Mouse (Mus musculus): ENCODE measurements around the gene Avil. TPM values are rescaled to one million over a fixed set of nuclear protein-coding genes. Genes with fewer than 3 reads are reported as not detected.

Avil gene
- polyA plus RNA-seq, 1 experiment, result 0.30 TPM

DNA sequence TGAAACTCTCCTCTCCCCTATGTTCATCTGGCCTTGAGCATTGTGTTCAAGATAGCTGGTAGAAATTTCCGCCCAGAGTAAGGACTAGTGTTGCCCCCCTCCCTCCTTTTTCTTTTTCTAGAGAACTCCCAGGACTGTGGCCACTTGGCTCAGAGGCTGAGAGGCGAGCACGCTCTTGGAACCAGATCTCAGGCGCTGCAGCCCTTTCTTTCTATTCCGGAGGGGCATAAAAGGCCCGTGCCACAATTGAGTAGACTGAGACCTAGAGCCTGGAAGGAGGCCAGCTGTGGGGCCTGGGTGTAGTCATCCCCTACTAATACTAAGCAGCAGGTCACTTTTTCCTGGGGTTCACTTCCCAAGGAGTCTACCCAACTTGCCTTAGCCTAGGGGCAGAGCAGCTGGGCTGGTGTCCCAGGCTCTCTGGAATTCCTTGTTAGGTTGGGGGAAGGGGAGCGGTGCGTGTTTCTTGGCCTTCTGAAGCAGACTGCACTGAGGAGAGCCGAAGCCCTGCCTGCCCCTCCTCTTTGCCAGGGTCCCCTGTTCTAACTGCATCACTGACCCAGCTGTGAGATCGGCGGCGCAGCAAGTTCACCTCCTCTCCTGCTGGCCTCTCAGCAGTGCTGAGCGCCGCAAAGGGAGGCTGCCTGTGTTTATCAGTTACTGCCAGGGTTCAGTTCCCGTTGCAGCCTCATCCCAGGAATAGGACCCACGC lies 20.1 kb upstream of the Avil start:
- Histone ChIP-seq H3K4me3 (replicated peaks; ENCODE audit: extremely low read depth, low read depth, low read length) (peak overlapping the region; percentile 85), H3K4me1 (ENCODE audit: control insufficient read depth, insufficient read depth, low read length) (peaks cover 39% of the 10 kb centered on the region)
- WGBS, result 5% methylated on average over 16 of the region's 16 CpGs
- DNase-seq, result peak; percentile 55
- TF ChIP-seq CTCF (IDR thresholded peaks at IDR 0.05; ENCODE audit: insufficient read depth, low read length) (no peak), POLR2A (IDR thresholded peaks at IDR 0.05; ENCODE audit: borderline replicate concordance, extremely low read depth, low read depth, low read length) (0 out of 2 replicates have a peak, but pooled peaks have one; percentile 12)

GRCm38 (mm10) chr10:126980933-126981530 lies 19.5 kb upstream of the Avil start:
- 0 out of 2 replicates have a peak, but pooled peaks have one; percentile 1 for TF ChIP-seq POLR2A (IDR thresholded peaks at IDR 0.05; ENCODE audit: borderline replicate concordance, extremely low read depth, low read depth, low read length)
- no peak for TF ChIP-seq CTCF (IDR thresholded peaks at IDR 0.05; ENCODE audit: insufficient read depth, low read length)
- H3K4me3 ChIP-seq (replicated peaks; ENCODE audit: extremely low read depth, low read depth, low read length), result peak overlapping the region; percentile 85
- DNase-seq, result no peak
- H3K4me1 ChIP-seq (ENCODE audit: control insufficient read depth, insufficient read depth, low read length), result peaks cover 44% of the 10 kb centered on the region
- WGBS, result 11% methylated on average over 11 of the region's 11 CpGs

DNA sequence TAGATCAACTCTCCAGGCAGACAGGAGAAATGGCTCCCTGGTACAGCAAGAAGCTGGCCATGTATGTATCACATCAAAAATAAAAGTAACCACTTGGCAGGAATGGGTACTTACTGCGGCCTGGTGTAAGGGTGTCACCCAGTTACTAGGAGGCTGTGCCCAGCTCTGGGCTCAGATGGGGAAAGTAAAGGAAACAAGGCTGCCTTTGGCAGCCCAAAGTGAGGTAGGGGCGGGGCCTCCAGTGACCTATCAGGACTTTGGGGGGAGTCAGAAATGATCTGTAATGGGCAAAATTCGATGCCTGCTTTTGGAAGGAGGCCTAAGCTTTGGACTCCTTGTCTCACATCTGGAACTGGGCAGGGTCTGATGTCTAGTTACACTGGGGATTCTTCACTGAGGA lies 18.8 kb upstream of the Avil start:
- TF ChIP-seq POLR2A (IDR thresholded peaks at IDR 0.05; ENCODE audit: borderline replicate concordance, extremely low read depth, low read depth, low read length), result peak; percentile 18; the same call in 1 of the 2 replicates
- no peak for TF ChIP-seq CTCF (IDR thresholded peaks at IDR 0.05; ENCODE audit: insufficient read depth, low read length)
- DNase-seq, result no peak
- peak overlapping the region; percentile 29 for H3K4me3 ChIP-seq (replicated peaks; ENCODE audit: extremely low read depth, low read depth, low read length)
- WGBS, result 19% methylated on average over 3 of the region's 3 CpGs
- peaks cover 48% of the 10 kb centered on the region for H3K4me1 ChIP-seq (ENCODE audit: control insufficient read depth, insufficient read depth, low read length)

DNA sequence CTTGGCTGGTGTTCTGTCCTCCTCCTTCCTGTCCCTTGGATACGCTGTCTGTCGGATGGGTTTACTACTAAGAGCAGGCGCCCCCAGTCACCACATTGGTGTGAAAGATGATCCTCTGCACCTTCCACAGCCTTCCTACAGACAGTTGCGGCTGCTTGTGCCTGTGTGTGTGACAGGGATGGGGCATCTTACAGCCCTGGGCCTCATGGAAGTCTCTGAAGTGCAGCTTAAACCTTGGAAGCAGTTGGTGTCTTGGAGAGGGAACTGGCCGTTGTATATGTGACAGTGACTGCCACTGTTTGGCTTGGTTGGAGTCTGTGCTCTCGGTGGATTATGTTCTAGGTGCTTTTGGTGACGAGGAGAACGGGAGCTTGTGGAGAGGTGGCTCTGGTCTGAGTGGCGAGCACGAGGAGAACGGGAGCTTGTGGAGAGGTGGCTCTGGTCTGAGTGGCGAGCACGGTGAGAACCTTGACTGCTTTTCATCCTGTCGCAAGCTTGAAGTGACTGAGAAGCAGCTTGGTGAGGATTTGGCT lies 17.2 kb upstream of the Avil start:
- DNase-seq, result no peak
- TF ChIP-seq POLR2A (IDR thresholded peaks at IDR 0.05; ENCODE audit: borderline replicate concordance, extremely low read depth, low read depth, low read length), result no peak
- TF ChIP-seq CTCF (IDR thresholded peaks at IDR 0.05; ENCODE audit: insufficient read depth, low read length), result no peak
- WGBS, result 12% methylated on average over 14 of the region's 14 CpGs
- Histone ChIP-seq H3K4me3 (replicated peaks; ENCODE audit: extremely low read depth, low read depth, low read length) (peak overlapping the region; percentile 37), H3K4me1 (ENCODE audit: control insufficient read depth, insufficient read depth, low read length) (peaks cover 61% of the 10 kb centered on the region)

- no peak for DNase-seq
- H3K4me3 ChIP-seq (replicated peaks; ENCODE audit: extremely low read depth, low read depth, low read length), result no peak overlapping the region
These were observed 16.1 kb upstream of the Avil start for GRCm38 (mm10) chr10:126984189-126985004.

DNA sequence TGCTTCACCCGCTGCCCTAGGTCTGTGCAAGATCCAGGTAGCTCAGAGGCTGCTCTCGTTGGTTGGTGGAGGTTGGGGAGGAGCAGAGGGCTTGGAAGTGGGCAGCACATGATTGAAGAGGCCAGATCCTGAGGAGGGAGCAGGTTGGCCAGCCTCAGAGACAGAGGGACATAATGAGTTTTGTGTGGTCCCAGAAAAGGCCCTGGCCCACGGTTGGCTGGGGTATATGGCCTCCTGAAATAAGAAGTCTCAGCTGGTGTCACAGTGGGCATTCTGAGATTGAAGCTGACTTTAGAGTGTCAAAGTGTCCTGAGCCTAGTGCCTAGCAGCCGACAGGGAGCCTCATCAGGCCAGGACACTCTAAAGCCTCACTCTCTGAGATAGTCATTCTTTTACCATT lies 15.4 kb upstream of the Avil start:
- Histone ChIP-seq H3K4me3 (replicated peaks; ENCODE audit: extremely low read depth, low read depth, low read length) (no peak overlapping the region), H3K4me1 (ENCODE audit: control insufficient read depth, insufficient read depth, low read length) (peaks cover 70% of the 10 kb centered on the region)
- DNase-seq, result no peak
- WGBS, result 39% methylated on average over 4 of the region's 4 CpGs
- TF ChIP-seq CTCF (IDR thresholded peaks at IDR 0.05; ENCODE audit: insufficient read depth, low read length) (no peak), POLR2A (IDR thresholded peaks at IDR 0.05; ENCODE audit: borderline replicate concordance, extremely low read depth, low read depth, low read length) (no peak)

More at GRCm38 (mm10) chr10:126984189-126985004, 16.1 kb upstream of the Avil start:
- WGBS, result 9% methylated on average over 5 of the region's 5 CpGs
- H3K4me1 ChIP-seq (ENCODE audit: control insufficient read depth, insufficient read depth, low read length), result peaks cover 67% of the 10 kb centered on the region
- no peak for TF ChIP-seq POLR2A (IDR thresholded peaks at IDR 0.05; ENCODE audit: borderline replicate concordance, extremely low read depth, low read depth, low read length)
- no peak for TF ChIP-seq CTCF (IDR thresholded peaks at IDR 0.05; ENCODE audit: insufficient read depth, low read length)

DNA sequence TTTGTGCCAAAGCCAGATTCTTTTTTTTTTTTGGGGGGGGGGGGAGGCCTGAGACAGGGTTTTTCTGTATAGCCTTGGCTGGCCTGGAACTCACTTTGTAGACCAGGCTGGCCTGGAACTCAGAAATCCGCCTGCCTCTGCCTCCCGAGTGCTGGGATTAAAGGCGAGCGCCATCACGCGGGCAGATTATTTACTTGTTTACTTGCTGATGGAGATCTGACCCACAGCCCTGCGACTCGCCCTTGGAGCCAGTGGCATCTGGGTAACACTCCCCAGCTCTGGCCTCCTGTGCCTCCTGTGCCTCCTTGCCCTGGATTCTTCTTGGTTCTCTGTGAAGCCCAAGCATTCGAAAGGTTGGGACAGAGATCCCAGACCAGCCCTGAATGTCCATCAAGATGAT lies 14.9 kb upstream of the Avil start:
- peaks cover 73% of the 10 kb centered on the region for H3K4me1 ChIP-seq (ENCODE audit: control insufficient read depth, insufficient read depth, low read length)
- TF ChIP-seq POLR2A (IDR thresholded peaks at IDR 0.05; ENCODE audit: borderline replicate concordance, extremely low read depth, low read depth, low read length) (no peak), CTCF (IDR thresholded peaks at IDR 0.05; ENCODE audit: insufficient read depth, low read length) (no peak)
- 56% methylated on average over 9 of the region's 9 CpGs for WGBS

DNA sequence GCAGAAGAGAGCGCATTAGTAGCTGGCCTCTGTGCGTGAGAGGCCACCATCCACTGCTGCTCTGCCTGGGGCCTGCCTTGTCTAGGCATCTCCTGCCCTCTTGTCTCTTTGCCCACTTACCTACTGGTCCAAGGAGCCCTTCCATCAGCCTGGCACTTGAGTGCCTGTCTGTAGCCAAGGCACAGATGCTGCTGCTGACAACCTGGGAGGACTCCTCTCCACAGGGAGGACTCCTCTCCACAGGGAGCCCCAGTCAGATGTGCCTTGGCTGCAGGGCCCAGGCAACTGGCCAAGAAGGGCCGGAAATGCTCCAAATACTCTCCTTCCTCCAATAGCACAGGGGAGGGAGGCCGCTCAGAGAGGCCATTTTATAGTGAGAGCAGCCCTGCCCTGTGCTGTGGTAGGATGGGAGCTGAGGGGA lies 14.0 kb upstream of the Avil start:
- Histone ChIP-seq H3K4me1 (ENCODE audit: control insufficient read depth, insufficient read depth, low read length) (peaks cover 77% of the 10 kb centered on the region), H3K4me3 (replicated peaks; ENCODE audit: extremely low read depth, low read depth, low read length) (no peak overlapping the region)
- WGBS, result 18% methylated on average over 4 of the region's 4 CpGs
- peak; percentile 84 for DNase-seq
- TF ChIP-seq POLR2A (IDR thresholded peaks at IDR 0.05; ENCODE audit: borderline replicate concordance, extremely low read depth, low read depth, low read length) (no peak), CTCF (IDR thresholded peaks at IDR 0.05; ENCODE audit: insufficient read depth, low read length) (no peak)

More for the DNA sequence above, 14.9 kb upstream of the Avil start:
- H3K4me3 ChIP-seq (replicated peaks; ENCODE audit: extremely low read depth, low read depth, low read length), result no peak overlapping the region
- no peak for DNase-seq
